Mouse (Mus musculus) hindbrain, embryonic 13.5 days (tissue): ENCODE measurements around the gene Tbcel. TPM values are rescaled to one million over a fixed set of nuclear protein-coding genes. Genes with fewer than 3 reads are reported as not detected.

Experiments used
- ATAC-seq: fragments of 200-750 bp; cut with Nextera tagmentation; 2 replicates; pipeline ENCODE4 v1.8.0; 2017; ENCODE audit warnings: moderate TSS enrichment; ENCODE audit not compliant: low FRiP score
- H3K27ac ChIP-seq: fragments of 300-500 bp; sonication (generic); 2 replicates; pipeline ENCODE4 v1.5.1; 2015; ENCODE audit warnings: inconsistent platforms, mild to moderate bottlenecking, moderate library complexity
- H3K27me3 ChIP-seq: fragments of 300-500 bp; sonication (generic); 2 replicates; pipeline ENCODE4 v1.6.1; 2015; ENCODE audit warnings: mild to moderate bottlenecking, inconsistent platforms
- H3K36me3 ChIP-seq: fragments of 300-500 bp; sonication (generic); 2 replicates; pipeline ENCODE4 v1.6.1; 2015; ENCODE audit warnings: mild to moderate bottlenecking, inconsistent platforms
- H3K4me1 ChIP-seq: fragments of 300-500 bp; sonication (generic); replicated peaks from 2 replicates; pipeline ENCODE4 v1.6.1; 2015; ENCODE audit warnings: inconsistent platforms
- H3K4me2 ChIP-seq: fragments of 300-500 bp; sonication (generic); 2 replicates; pipeline ENCODE4 v1.6.1; 2015; ENCODE audit warnings: inconsistent platforms, mild to moderate bottlenecking, moderate library complexity
- H3K4me3 ChIP-seq: fragments of 300-500 bp; sonication (generic); 2 replicates; pipeline ENCODE4 v1.5.1; 2015; ENCODE audit warnings: mild to moderate bottlenecking, inconsistent platforms
- H3K9ac ChIP-seq: fragments of 300-500 bp; sonication (generic); 2 replicates; pipeline ENCODE4 v1.6.1; 2015; ENCODE audit warnings: mild to moderate bottlenecking, inconsistent platforms
- H3K9me3 ChIP-seq: fragments of 300-500 bp; sonication (generic); 2 replicates; pipeline ENCODE4 v1.6.1; 2016; ENCODE audit warnings: inconsistent platforms
- WGBS: fragments of 180-500 bp; shearing (Covaris S2); methylation state at CpG from one replicate; pipeline ENCODE4 v1.1.7; 2015; 5-methylcytosine and 5-hydroxymethylcytosine counted together
- polyA plus RNA-seq: library from polyadenylated mRNA; unstranded; fragments of >200 nt; fragmentation: Nextera tagmentation; extraction: Ambion mirVana; gene quantifications from 2 replicates; pipeline ENCODE4 v1.2.1, GENCODE M21; 2015

Gene Tbcel
- polyA plus RNA-seq, 1 experiment from 2014 or later = 5.6 TPM

DNA sequence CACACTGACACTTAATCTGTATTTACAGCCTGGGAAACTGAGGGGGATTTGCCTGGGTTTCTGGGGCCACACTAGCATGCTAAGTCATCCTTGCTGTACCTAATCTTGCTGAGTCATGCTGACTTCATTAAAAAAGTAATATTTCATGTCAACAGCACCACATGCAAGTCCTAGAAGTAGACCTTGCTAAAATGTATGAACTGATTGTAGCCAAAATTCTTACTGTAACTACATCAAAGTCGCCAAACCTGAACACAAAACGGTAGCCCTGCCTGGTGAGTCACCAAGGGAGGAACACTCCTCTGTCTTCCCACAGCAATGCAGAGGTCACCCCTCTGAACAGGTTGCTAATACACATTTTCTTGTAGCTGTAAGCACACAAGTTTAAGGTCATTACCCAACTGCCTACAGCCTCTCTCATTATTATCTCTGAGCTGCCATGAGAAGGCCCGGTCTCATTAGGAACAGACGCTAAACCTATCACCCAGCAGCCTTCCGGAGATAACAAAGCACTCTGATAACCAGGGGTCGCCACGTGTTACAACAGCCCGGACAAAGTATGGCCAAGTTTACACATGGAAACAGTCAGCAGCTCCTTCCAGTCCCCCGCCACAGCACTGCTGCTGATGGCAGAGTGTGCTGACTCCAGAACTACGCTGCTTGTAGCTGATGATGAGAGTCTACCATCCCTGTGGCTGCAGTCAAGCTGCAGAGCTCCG lies 46.1 kb downstream of the Tbcel start:
- 82% methylated on average over 11 of the region's 11 CpGs for WGBS
- no peak for ATAC-seq
- H3K36me3 ChIP-seq = 0 out of 2 replicates have a peak, but pooled peaks cover 3% of the 10 kb centered on the region
- no peaks in the 10 kb centered on the region for H3K9me3 ChIP-seq
- H3K27me3 ChIP-seq = no peaks in the 10 kb centered on the region
- no peak overlapping the region for H3K27ac ChIP-seq
- H3K4me1 ChIP-seq = peaks cover 21% of the 10 kb centered on the region
- no peak overlapping the region for H3K4me2 ChIP-seq
- no peak overlapping the region; the same call in 1 of the 2 replicates for H3K9ac ChIP-seq
- no peak overlapping the region for H3K4me3 ChIP-seq

DNA sequence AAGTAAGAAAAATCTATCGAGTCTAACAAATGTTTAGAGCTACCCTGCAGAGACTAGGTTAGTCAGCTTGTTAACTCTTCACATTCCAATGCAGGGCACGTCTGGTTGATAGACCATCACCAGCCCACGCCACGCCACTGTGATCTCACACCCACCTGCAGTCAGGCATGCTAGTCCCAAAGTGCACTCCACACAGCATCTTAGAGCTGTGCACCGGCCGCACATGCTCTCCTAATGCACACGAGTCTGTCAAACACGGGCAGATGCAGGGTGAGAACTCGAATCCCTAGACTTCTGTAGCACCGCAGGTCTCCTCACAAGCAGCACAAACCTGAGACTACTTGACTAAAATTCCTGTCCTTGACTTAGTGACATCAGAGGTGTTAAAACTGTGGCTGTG lies 47.3 kb downstream of the Tbcel start:
- H3K4me3 ChIP-seq = no peak overlapping the region
- no peak for ATAC-seq
- no peak overlapping the region for H3K4me2 ChIP-seq
- no peaks in the 10 kb centered on the region for H3K9me3 ChIP-seq
- H3K27me3 ChIP-seq = no peaks in the 10 kb centered on the region
- WGBS = 89% methylated on average over 10 of the region's 10 CpGs
- peaks cover 24% of the 10 kb centered on the region for H3K4me1 ChIP-seq
- H3K9ac ChIP-seq = no peak overlapping the region
- no peak overlapping the region for H3K27ac ChIP-seq
- 0 out of 2 replicates have a peak, but pooled peaks cover 3% of the 10 kb centered on the region for H3K36me3 ChIP-seq

DNA sequence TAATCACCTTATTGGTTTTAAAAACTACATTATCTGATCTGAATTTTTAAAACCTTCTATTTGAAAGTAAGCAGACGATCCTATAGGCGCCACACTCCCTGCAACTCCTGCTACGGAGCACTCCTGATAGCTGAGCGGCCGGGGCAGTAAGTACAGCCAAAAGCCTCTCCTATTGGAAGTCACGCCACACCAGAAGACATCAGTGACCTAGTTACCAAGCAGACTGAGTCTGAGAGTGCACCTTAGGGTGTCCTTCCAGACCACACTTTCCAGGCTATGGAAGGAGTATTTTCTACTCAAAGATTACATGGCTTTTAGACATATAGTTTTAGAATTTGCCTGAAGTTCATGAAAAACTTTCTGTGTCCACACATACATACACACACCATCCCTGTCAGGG lies 47.9 kb downstream of the Tbcel start:
- Histone ChIP-seq H3K4me3 (no peak overlapping the region), H3K36me3 (0 out of 2 replicates have a peak, but pooled peaks cover 3% of the 10 kb centered on the region), H3K9me3 (no peaks in the 10 kb centered on the region), H3K4me1 (peaks cover 27% of the 10 kb centered on the region), H3K4me2 (no peak overlapping the region), H3K27me3 (no peaks in the 10 kb centered on the region), H3K27ac (no peak overlapping the region), H3K9ac (no peak overlapping the region)
- WGBS = 95% methylated on average over 6 of the region's 6 CpGs
- no peak for ATAC-seq

DNA sequence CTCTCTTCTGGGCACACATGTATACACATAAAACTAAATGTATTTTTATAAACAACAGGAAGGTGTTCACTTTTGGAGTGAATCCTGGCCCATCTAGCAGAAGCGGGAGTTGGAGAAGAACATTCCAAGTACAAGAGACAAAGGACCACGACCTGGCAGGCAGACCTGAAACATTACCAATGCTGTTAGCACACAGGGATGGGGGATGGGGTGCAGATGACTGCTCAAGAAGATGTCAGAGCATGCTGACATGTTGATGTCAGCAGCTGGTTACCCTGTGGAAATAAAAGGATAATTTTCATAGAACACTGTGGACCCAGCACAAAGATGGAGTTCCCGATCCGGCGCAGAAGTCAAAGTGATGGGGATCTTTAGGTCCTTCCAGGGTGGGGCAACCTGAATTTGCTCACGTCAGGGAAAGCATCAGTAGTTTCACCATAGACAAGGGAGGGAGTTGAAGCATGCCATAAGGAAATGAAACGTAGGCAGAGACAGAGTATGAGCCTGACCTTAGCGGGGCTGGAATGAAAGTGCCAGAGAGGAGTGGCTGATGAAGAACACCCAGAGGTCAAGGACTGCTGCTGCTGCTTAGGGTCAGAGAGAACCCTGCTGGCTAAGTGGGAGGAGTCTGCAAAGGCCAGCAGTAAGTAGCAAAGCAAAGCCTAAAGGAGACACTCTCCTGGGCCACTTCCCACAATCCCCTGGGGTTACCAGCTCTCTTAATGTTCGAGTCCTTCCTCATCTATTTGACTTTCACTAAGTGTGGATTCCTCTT lies 48.7 kb downstream of the Tbcel start:
- Histone ChIP-seq H3K4me1 (peaks cover 31% of the 10 kb centered on the region), H3K9ac (no peak overlapping the region), H3K36me3 (0 out of 2 replicates have a peak, but pooled peaks cover 3% of the 10 kb centered on the region), H3K27ac (no peak overlapping the region), H3K4me2 (no peak overlapping the region), H3K27me3 (no peaks in the 10 kb centered on the region), H3K4me3 (no peak overlapping the region), H3K9me3 (no peaks in the 10 kb centered on the region)
- ATAC-seq = no peak
- 68% methylated on average over 9 of the region's 9 CpGs for WGBS

DNA sequence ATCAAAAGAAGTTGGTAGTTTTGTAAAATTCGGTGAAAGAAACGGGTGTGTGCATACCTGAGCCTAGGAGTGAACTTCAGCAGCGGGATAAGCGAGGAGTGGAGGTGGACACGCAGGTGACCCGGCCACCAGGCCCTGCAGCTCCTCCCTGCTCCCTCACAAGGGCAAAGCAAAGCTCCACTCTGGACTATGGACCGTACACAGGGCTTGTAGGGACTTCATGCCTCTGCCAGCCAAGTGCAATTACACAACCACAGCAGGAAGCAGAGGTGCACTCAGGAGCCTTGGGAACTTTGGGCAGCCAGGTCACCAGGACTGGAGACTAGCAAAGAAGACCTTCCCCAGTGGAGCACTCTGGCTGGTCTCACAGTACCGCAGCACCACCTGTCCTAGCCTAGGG lies 50.1 kb downstream of the Tbcel start:
- Histone ChIP-seq H3K4me1 (peaks cover 27% of the 10 kb centered on the region), H3K27me3 (no peaks in the 10 kb centered on the region), H3K4me2 (no peak overlapping the region), H3K9me3 (no peaks in the 10 kb centered on the region), H3K4me3 (no peak overlapping the region), H3K27ac (no peak overlapping the region), H3K36me3 (0 out of 2 replicates have a peak, but pooled peaks cover 5% of the 10 kb centered on the region), H3K9ac (no peak overlapping the region)
- WGBS = 95% methylated on average over 8 of the region's 8 CpGs
- ATAC-seq = no peak

DNA sequence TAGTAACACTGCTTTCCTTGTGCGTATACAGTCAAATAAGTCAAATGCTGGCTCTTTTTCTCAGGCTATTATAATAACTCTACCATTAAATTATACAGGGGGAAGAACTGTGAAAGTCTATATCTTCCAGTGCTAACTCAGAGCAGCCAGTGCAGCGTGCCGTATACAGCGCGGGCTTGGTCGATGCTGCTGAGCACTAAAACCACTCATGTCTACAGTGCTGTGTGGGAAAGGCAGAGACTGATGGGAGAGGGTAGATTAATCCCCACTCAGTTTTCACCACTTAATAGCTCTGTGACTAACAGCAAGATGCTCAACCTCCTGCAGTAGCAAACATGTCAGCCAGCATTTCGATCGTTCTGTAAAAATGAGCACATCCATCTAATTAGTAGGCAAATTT lies 53.2 kb downstream of the Tbcel start:
- Histone ChIP-seq H3K9ac (no peak overlapping the region), H3K36me3 (peaks cover 26% of the 10 kb centered on the region), H3K27ac (no peak overlapping the region), H3K27me3 (no peaks in the 10 kb centered on the region), H3K4me1 (peaks cover 20% of the 10 kb centered on the region), H3K9me3 (no peaks in the 10 kb centered on the region), H3K4me2 (no peak overlapping the region), H3K4me3 (no peak overlapping the region)
- 81% methylated on average over 8 of the region's 8 CpGs for WGBS
- no peak for ATAC-seq

DNA sequence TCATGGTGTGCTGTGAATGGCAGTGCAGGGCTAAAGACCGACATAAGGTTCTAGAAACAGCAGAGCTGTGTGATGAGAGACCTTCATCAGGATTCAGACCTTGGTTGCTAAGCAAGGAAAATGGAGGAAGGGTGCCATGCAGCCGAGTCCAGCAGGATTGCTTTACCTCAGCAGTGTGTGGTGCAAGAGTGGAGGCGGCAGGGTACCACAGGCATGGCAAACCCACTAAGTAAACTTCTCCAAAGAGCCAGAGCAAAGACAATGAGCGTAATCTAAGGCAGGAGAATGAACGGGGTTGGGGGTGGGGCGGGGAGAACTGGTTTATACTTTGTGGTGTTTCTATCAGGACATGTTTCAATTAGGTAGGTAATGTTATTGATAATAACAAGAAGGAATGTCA lies 58.6 kb downstream of the Tbcel start:
- 91% methylated on average over 6 of the region's 6 CpGs for WGBS
- Histone ChIP-seq H3K4me3 (no peak overlapping the region), H3K36me3 (peaks cover 53% of the 10 kb centered on the region), H3K27ac (no peak overlapping the region), H3K4me1 (peaks cover 4% of the 10 kb centered on the region), H3K4me2 (no peak overlapping the region), H3K27me3 (no peaks in the 10 kb centered on the region), H3K9me3 (no peaks in the 10 kb centered on the region), H3K9ac (no peak overlapping the region)
- no peak for ATAC-seq

DNA sequence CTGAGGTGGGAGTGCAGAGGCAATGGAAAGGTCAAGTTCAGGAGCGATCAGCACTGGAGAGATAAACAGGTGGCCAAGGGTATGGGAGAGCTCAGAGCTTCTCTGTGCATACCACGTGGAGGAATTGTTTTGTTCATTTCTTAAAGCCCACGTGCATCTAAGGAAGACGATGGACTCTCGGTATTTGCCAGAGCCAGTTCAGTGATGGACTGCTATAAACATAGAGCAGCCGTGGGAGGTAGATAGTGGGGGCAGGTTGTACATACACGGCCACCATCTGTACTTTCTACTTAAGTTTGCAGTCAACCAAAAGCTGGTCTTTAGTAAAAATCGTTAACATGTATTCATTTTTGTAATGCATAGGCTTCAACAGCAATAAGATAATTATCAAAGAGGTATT lies 65.5 kb downstream of the Tbcel start:
- Histone ChIP-seq H3K36me3 (peaks cover 70% of the 10 kb centered on the region), H3K27ac (no peak overlapping the region), H3K4me2 (no peak overlapping the region), H3K4me3 (no peak overlapping the region), H3K4me1 (peaks cover 10% of the 10 kb centered on the region), H3K27me3 (no peaks in the 10 kb centered on the region), H3K9me3 (no peaks in the 10 kb centered on the region), H3K9ac (no peak overlapping the region)
- ATAC-seq = no peak
- 94% methylated on average over 8 of the region's 8 CpGs for WGBS

DNA sequence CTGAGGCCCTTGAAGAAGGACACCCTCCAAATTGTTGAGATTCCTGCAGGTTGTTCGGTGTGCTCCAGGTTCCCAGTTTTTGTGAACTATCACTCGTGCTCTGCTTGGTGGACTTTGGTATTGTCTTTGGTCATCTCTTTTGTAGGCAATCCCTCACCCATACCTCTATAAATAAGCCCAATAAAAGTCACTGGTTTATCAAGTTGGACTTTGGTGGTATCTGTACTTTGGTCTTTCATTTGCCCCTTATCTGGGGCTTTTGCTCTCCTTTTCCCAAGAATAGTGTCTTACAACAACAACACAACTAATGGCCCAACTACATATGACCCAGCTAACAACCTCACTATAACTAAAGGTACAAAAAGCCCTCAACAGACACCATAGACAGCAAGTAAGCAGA lies 66.4 kb downstream of the Tbcel start:
- Histone ChIP-seq H3K27ac (no peak overlapping the region), H3K9me3 (no peaks in the 10 kb centered on the region), H3K9ac (no peak overlapping the region), H3K4me3 (no peak overlapping the region), H3K27me3 (no peaks in the 10 kb centered on the region), H3K4me2 (no peak overlapping the region), H3K36me3 (peaks cover 78% of the 10 kb centered on the region), H3K4me1 (peaks cover 10% of the 10 kb centered on the region; the same call in 1 of the 2 replicates)
- 96% methylated on average over 2 of the region's 2 CpGs for WGBS
- no peak for ATAC-seq

DNA sequence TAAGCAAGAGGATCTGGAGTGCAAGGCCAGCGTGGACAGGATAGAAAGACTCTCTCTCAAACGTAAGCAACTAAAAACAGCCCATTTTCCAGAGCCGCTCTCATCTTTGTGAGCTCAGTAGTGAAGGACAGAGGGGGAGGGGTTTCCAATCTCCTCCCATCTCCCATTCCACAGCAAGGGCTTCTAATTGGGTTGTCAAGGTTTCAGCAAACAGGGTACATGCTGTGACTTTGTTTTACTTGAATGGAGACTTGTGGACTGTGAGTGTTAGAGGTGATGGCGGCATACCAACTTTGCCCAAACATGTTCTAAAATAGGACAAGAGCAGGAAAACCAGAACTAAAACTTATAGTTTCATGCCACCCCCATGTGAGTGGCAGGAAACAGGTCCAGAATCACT lies 68.2 kb downstream of the Tbcel start:
- Histone ChIP-seq H3K9me3 (no peaks in the 10 kb centered on the region), H3K4me2 (no peak overlapping the region), H3K9ac (no peak overlapping the region), H3K4me3 (no peak overlapping the region), H3K27ac (peak overlapping the region; percentile 48; the same call in 1 of the 2 replicates), H3K27me3 (no peaks in the 10 kb centered on the region), H3K36me3 (peaks cover 83% of the 10 kb centered on the region), H3K4me1 (peaks cover 10% of the 10 kb centered on the region; the same call in 1 of the 2 replicates)
- no peak for ATAC-seq
- 32% methylated on average over 4 of the region's 4 CpGs for WGBS

DNA sequence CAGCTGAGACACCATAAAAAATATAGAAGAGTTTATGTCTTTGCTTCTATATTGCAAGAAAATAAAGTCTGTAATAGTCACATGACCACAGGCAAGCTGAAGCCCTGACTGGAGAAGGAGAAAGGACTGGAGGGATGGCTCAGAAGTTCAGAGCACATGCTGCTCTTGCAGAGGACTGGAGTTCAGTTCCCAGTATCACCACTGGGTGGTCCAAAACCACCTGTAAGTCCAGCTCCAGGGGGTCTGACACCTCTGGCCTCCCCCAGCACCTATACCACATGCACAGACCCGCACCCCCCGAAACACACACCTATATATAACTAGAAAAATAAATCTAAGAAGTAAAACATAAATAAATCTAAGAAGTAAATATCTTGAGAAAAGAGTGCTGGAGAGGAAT lies 75.5 kb downstream of the Tbcel start:
- 100% methylated on average over 2 of the region's 2 CpGs for WGBS
- H3K9ac ChIP-seq = no peak overlapping the region
- no peak overlapping the region for H3K4me3 ChIP-seq
- no peak overlapping the region for H3K4me2 ChIP-seq
- H3K27ac ChIP-seq = no peak overlapping the region
- peaks cover 76% of the 10 kb centered on the region for H3K36me3 ChIP-seq
- ATAC-seq = no peak
- no peaks in the 10 kb centered on the region for H3K27me3 ChIP-seq
- H3K4me1 ChIP-seq = peaks cover 15% of the 10 kb centered on the region
- no peaks in the 10 kb centered on the region for H3K9me3 ChIP-seq

DNA sequence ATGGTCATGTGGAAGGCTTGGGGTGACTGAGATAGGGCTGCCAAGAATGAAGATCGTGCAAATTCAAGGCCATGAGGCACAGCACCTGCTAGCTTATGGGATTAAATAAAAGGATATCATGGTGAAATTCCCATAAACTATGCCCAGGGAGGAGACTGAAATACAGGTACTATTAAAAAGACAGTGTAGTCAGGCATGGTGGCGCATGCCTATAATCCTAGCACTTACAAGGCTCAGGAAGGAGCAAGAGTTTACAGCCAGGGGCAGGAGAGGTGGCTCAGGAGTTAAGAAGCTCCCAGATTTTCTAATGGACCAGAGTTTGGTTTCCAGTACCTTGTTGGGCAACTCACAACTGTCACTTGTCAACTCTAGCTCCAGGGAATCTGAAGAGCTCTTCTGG lies 76.0 kb downstream of the Tbcel start:
- H3K4me3 ChIP-seq = no peak overlapping the region
- H3K36me3 ChIP-seq = peaks cover 72% of the 10 kb centered on the region
- ATAC-seq = no peak
- H3K9me3 ChIP-seq = no peaks in the 10 kb centered on the region
- H3K27me3 ChIP-seq = no peaks in the 10 kb centered on the region
- no peak overlapping the region for H3K9ac ChIP-seq
- H3K4me1 ChIP-seq = peaks cover 20% of the 10 kb centered on the region
- 96% methylated on average over 2 of the region's 2 CpGs for WGBS
- no peak overlapping the region for H3K4me2 ChIP-seq
- no peak overlapping the region for H3K27ac ChIP-seq
